Mouse (Mus musculus) A20 (cell line): ENCODE data around the gene Olfr1246.
"Not testable (repeated sequence)": the region's sequence is repeated elsewhere in the genome, so short reads cannot be mapped to it uniquely, and the experiment has no call there.

Experiments
- DNase-seq: peaks from one replicate; pipeline ENCODE4 v3.0.0-alpha.2; 2011; ENCODE audit warnings: low read depth, low spot score

The Olfr1246 gene

DNA sequence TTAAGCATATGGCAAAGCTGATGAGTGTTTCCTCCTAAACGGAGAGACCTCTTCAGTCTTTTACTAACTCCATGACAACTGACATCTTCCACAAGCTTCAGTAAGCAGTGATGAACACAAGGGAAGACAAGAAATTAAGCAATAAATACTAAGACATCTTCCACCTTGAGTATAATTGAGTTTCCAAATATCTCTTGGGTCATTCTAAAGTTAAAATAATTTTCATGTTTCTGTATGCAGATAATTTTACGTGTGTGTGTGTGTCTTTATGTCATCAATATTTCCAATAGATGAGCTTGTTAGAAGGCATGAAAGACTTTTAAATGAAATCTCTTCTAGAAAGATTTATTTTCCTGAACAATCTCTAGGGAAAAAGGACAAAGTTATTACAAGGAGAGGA, at the start of gene Olfr1246:
TSS of gene Olfr1246 (minus strand) at position 101 of the 400 bp plus-strand sequence.
- no peak for DNase-seq

- no peak for DNase-seq
These were observed 41.9 kb upstream of the Olfr1246 start, which contains the start of gene Olfr1249 for GRCm38 (mm10) chr2:89634883-89635282. Olfr1249 (minus strand) TSS chr2:89634983.

- not testable (repeated sequence) for DNase-seq
These were observed 25.2 kb upstream of the Olfr1246 start, which contains the start of gene Olfr1248 for GRCm38 (mm10) chr2:89618145-89618544. Olfr1248 (minus strand) TSS chr2:89618245.

DNA sequence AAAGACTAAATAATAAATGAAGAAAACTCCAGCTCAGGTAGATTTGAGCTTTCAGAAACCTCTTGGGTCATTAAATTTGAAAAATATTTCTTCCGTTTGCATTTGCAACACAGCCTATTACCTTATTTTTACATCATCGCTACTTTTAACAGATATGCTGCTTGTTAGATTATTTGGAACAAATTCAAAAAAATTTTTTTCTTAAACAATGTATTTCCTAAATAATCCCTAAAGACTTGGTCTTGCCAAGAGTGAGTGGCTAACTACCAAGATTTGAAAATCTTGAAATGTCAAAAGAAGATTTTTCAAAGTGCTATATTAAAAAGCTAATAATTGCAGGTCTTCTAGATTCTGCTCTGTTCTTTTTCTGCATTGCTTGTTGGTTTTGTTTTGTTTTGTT, 21.1 kb upstream of the Olfr1246 start, which contains the start of gene Olfr1247:
TSS of gene Olfr1247 (minus strand) at position 101 of the 400 bp plus-strand sequence.
- DNase-seq: no peak

DNA sequence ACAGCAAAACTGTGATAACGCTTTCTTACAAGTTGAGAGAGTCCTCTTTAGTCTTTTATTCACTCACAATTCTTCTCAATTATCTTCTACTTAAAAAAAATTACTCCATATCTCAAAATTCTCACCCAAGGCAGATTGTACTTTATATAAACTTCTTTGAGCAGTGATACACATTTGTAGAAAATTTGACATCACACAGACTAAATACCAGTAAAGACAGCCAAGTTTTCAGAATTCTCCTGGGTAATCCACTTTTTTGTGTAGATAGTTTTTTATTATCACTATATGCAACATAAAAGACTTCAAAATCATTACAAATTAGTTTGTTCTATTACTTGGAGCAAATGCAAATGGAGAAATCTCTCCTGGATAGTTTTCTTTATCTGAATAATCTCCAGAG, 14.6 kb downstream of the Olfr1246 start, which contains the start of gene Olfr1245:
TSS of gene Olfr1245 (minus strand) at position 101 of the 400 bp plus-strand sequence.
- no peak for DNase-seq

DNA sequence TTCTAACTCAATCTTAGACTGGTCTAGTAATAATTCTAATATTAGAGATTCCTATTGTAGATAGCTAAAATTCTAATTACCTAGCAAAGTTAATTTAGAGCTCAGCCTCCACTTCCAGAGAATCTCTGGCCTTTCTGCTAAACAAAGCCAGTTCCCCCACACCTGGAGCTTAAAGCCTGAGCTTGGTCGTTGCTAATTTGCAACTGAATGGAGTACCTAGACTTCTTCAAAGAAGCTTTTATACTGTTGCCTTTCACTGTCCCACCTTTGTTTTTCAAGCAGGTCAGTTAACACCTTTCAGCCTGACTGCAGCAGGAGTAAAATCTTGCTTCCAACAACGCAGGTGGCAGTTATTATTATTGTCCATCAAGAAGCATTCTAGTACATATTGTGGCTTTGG, 30.3 kb downstream of the Olfr1246 start:
- not testable (repeated sequence) for DNase-seq

DNA sequence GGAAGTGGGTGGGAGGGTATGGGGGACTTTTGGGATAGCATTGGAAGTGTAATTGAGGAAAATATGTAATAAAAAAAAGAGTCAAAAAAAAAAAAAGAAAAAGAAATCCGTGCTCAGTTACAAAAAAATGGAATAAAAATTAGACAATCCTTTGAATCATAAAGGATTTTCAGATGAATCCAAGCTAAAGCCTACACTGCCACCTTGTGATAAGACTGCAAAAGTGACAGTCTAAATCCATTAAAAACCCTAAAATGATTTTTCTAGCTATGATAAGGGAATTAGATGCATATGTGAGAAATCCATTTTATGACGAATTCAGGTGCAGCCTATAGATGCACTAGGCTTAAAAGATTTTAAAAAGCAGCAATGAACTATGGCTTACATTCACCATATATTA, 48.4 kb downstream of the Olfr1246 start:
- no peak for DNase-seq

- no peak for DNase-seq
These were observed 53.0 kb downstream of the Olfr1246 start for GRCm38 (mm10) chr2:89539923-89540322.
